Mouse (Mus musculus): Measurements from ENCODE around the gene Aoah. TPM values are rescaled to one million over a fixed set of nuclear protein-coding genes. Genes with fewer than 3 reads are reported as not detected.

Gene Aoah
- polyA plus RNA-seq, 1 experiment from 2014 or later = 0.70 TPM

GRCm38 (mm10) chr13:20920401-20920800, 126.5 kb downstream of the Aoah start:
- no peaks in the 10 kb centered on the region for H3K9me3 ChIP-seq
- H3K4me3 ChIP-seq = no peak overlapping the region
- no peak overlapping the region for H3K27ac ChIP-seq (replicated peaks)
- no peak overlapping the region for H3K9ac ChIP-seq
- H3K36me3 ChIP-seq = no peaks in the 10 kb centered on the region
- WGBS = 92% methylated on average over 3 of the region's 3 CpGs
- H3K4me2 ChIP-seq = no peak overlapping the region
- H3K4me1 ChIP-seq (replicated peaks) = peaks cover 14% of the 10 kb centered on the region
- no peak for ATAC-seq (ENCODE audit: low FRiP score, low read depth)
- H3K27me3 ChIP-seq = no peaks in the 10 kb centered on the region

- Histone ChIP-seq H3K27me3 (no peaks in the 10 kb centered on the region), H3K4me2 (no peak overlapping the region), H3K27ac (replicated peaks) (no peak overlapping the region), H3K36me3 (no peaks in the 10 kb centered on the region), H3K4me1 (replicated peaks) (no peaks in the 10 kb centered on the region), H3K9ac (no peak overlapping the region), H3K9me3 (no peaks in the 10 kb centered on the region), H3K4me3 (no peak overlapping the region)
- ATAC-seq (ENCODE audit: low FRiP score, low read depth) = no peak
These were observed 142.1 kb downstream of the Aoah start for GRCm38 (mm10) chr13:20936016-20936415.

GRCm38 (mm10) chr13:20937452-20937851, 143.5 kb downstream of the Aoah start:
- H3K27me3 ChIP-seq = no peaks in the 10 kb centered on the region
- H3K9ac ChIP-seq = no peak overlapping the region
- H3K4me3 ChIP-seq = no peak overlapping the region
- 36% methylated on average over 5 of the region's 5 CpGs for WGBS
- H3K4me2 ChIP-seq = no peak overlapping the region
- ATAC-seq (ENCODE audit: low FRiP score, low read depth) = no peak
- no peaks in the 10 kb centered on the region for H3K9me3 ChIP-seq
- no peaks in the 10 kb centered on the region for H3K4me1 ChIP-seq (replicated peaks)
- no peaks in the 10 kb centered on the region for H3K36me3 ChIP-seq
- H3K27ac ChIP-seq (replicated peaks) = no peak overlapping the region

- Histone ChIP-seq H3K27me3 (no peaks in the 10 kb centered on the region), H3K4me2 (peak overlapping the region; percentile 20; the same call in 1 of the 2 replicates), H3K4me1 (replicated peaks) (no peaks in the 10 kb centered on the region), H3K27ac (replicated peaks) (no peak overlapping the region), H3K9me3 (no peaks in the 10 kb centered on the region), H3K4me3 (no peak overlapping the region), H3K9ac (no peak overlapping the region), H3K36me3 (no peaks in the 10 kb centered on the region)
- 55% methylated on average over 6 of the region's 6 CpGs for WGBS
- no peak for ATAC-seq (ENCODE audit: low FRiP score, low read depth)
These were observed 145.2 kb downstream of the Aoah start for GRCm38 (mm10) chr13:20939099-20939498.

GRCm38 (mm10) chr13:20940389-20940788, 146.5 kb downstream of the Aoah start:
- no peak overlapping the region for H3K4me2 ChIP-seq
- no peak overlapping the region for H3K9ac ChIP-seq
- H3K4me1 ChIP-seq (replicated peaks) = no peaks in the 10 kb centered on the region
- ATAC-seq (ENCODE audit: low FRiP score, low read depth) = no peak
- H3K9me3 ChIP-seq = no peaks in the 10 kb centered on the region
- H3K4me3 ChIP-seq = no peak overlapping the region
- no peaks in the 10 kb centered on the region for H3K27me3 ChIP-seq
- WGBS = 61% methylated on average over 6 of the region's 6 CpGs
- no peaks in the 10 kb centered on the region for H3K36me3 ChIP-seq
- no peak overlapping the region for H3K27ac ChIP-seq (replicated peaks)

- ATAC-seq (ENCODE audit: low FRiP score, low read depth) = no peak
- Histone ChIP-seq H3K27me3 (no peaks in the 10 kb centered on the region), H3K4me3 (no peak overlapping the region), H3K9ac (no peak overlapping the region), H3K9me3 (no peaks in the 10 kb centered on the region), H3K4me2 (no peak overlapping the region), H3K36me3 (no peaks in the 10 kb centered on the region), H3K27ac (replicated peaks) (no peak overlapping the region), H3K4me1 (replicated peaks) (no peaks in the 10 kb centered on the region)
- 90% methylated on average over 4 of the region's 4 CpGs for WGBS
These were observed 147.8 kb downstream of the Aoah start for GRCm38 (mm10) chr13:20941707-20942106.

GRCm38 (mm10) chr13:20963086-20963485, 169.2 kb downstream of the Aoah start:
- Histone ChIP-seq H3K27me3 (no peaks in the 10 kb centered on the region), H3K27ac (replicated peaks) (no peak overlapping the region), H3K4me2 (no peak overlapping the region), H3K4me1 (replicated peaks) (no peaks in the 10 kb centered on the region), H3K9ac (no peak overlapping the region), H3K9me3 (no peaks in the 10 kb centered on the region), H3K4me3 (no peak overlapping the region), H3K36me3 (no peaks in the 10 kb centered on the region)
- ATAC-seq (ENCODE audit: low FRiP score, low read depth) = no peak
- 69% methylated on average over 3 of the region's 3 CpGs for WGBS

- Histone ChIP-seq H3K4me2 (no peak overlapping the region), H3K27me3 (no peaks in the 10 kb centered on the region), H3K4me1 (replicated peaks) (no peaks in the 10 kb centered on the region), H3K4me3 (no peak overlapping the region), H3K27ac (replicated peaks) (no peak overlapping the region), H3K9me3 (no peaks in the 10 kb centered on the region), H3K9ac (no peak overlapping the region), H3K36me3 (no peaks in the 10 kb centered on the region)
- WGBS = 79% methylated on average over 8 of the region's 8 CpGs
- ATAC-seq (ENCODE audit: low FRiP score, low read depth) = no peak
These were observed 187.6 kb downstream of the Aoah start for GRCm38 (mm10) chr13:20981234-20982230.

GRCm38 (mm10) chr13:20985510-20985909, 191.6 kb downstream of the Aoah start:
- no peak overlapping the region for H3K27ac ChIP-seq (replicated peaks)
- no peaks in the 10 kb centered on the region for H3K36me3 ChIP-seq
- H3K9me3 ChIP-seq = no peaks in the 10 kb centered on the region
- no peak overlapping the region for H3K4me2 ChIP-seq
- no peak for ATAC-seq (ENCODE audit: low FRiP score, low read depth)
- H3K4me1 ChIP-seq (replicated peaks) = no peaks in the 10 kb centered on the region
- no peaks in the 10 kb centered on the region for H3K27me3 ChIP-seq
- no peak overlapping the region for H3K9ac ChIP-seq
- no peak overlapping the region for H3K4me3 ChIP-seq

GRCm38 (mm10) chr13:20985961-20986360, 192.0 kb downstream of the Aoah start:
- H3K4me3 ChIP-seq = no peak overlapping the region
- H3K9me3 ChIP-seq = no peaks in the 10 kb centered on the region
- H3K4me1 ChIP-seq (replicated peaks) = no peaks in the 10 kb centered on the region
- H3K36me3 ChIP-seq = no peaks in the 10 kb centered on the region
- no peaks in the 10 kb centered on the region for H3K27me3 ChIP-seq
- H3K4me2 ChIP-seq = no peak overlapping the region
- H3K9ac ChIP-seq = no peak overlapping the region
- no peak overlapping the region for H3K27ac ChIP-seq (replicated peaks)
- no peak for ATAC-seq (ENCODE audit: low FRiP score, low read depth)

GRCm38 (mm10) chr13:21005238-21005637, 211.3 kb downstream of the Aoah start:
- peaks cover 7% of the 10 kb centered on the region for H3K4me1 ChIP-seq (replicated peaks)
- no peaks in the 10 kb centered on the region for H3K27me3 ChIP-seq
- no peak overlapping the region for H3K4me3 ChIP-seq
- H3K27ac ChIP-seq (replicated peaks) = 0 out of 2 replicates have a peak overlapping the region, but pooled peaks have one; percentile 30
- H3K36me3 ChIP-seq = no peaks in the 10 kb centered on the region
- peak; percentile 8; the same call in 1 of the 2 replicates for ATAC-seq (ENCODE audit: low FRiP score, low read depth)
- H3K9me3 ChIP-seq = no peaks in the 10 kb centered on the region
- 74% methylated on average over 5 of the region's 5 CpGs for WGBS
- no peak overlapping the region for H3K9ac ChIP-seq
- H3K4me2 ChIP-seq = no peak overlapping the region

GRCm38 (mm10) chr13:21005642-21006320, 211.9 kb downstream of the Aoah start:
- 0 out of 2 replicates have a peak overlapping the region, but pooled peaks have one; percentile 30 for H3K27ac ChIP-seq (replicated peaks)

More at GRCm38 (mm10) chr13:21005642-21006320, 211.9 kb downstream of the Aoah start:
- Histone ChIP-seq H3K9ac (no peak overlapping the region), H3K4me3 (no peak overlapping the region), H3K9me3 (no peaks in the 10 kb centered on the region), H3K4me1 (replicated peaks) (peaks cover 7% of the 10 kb centered on the region), H3K4me2 (no peak overlapping the region), H3K27me3 (no peaks in the 10 kb centered on the region), H3K36me3 (no peaks in the 10 kb centered on the region)
- ATAC-seq (ENCODE audit: low FRiP score, low read depth) = peak; percentile 82
- 37% methylated on average over 5 of the region's 5 CpGs for WGBS
